Mouse (Mus musculus) liver, adult 2 months (tissue): ENCODE measurements around the gene Sgk1. TPM values are rescaled to one million over a fixed set of nuclear protein-coding genes. Genes with fewer than 3 reads are reported as not detected.

Source experiments
- DNase-seq: peaks from one replicate; pipeline ENCODE4 v3.0.0-alpha.2; 2011; ENCODE audit warnings: low read depth, low spot score; ENCODE audit errors: extremely low read depth
- H3K27ac ChIP-seq: fragments of 200-500 bp; replicated peaks from 2 replicates; pipeline ENCODE4 v1.5.1; 2012; ENCODE audit warnings: low read depth, mild to moderate bottlenecking, control low read depth, inconsistent platforms, low read length; ENCODE audit not compliant: insufficient read depth
- H3K27me3 ChIP-seq: fragments of 200-500 bp; 2 replicates; pipeline ENCODE4 v1.6.1; 2012; ENCODE audit warnings: mild to moderate bottlenecking, moderate library complexity, low read length, inconsistent platforms; ENCODE audit not compliant: control insufficient read depth, insufficient read depth
- H3K36me3 ChIP-seq: fragments of 200-500 bp; 2 replicates; pipeline ENCODE4 v1.6.1; 2012; ENCODE audit warnings: low read length, inconsistent platforms; ENCODE audit not compliant: control insufficient read depth, insufficient read depth
- H3K4me1 ChIP-seq: fragments of 200-500 bp; 2 replicates; pipeline ENCODE4 v1.6.1; 2011; ENCODE audit warnings: low read length; ENCODE audit not compliant: control insufficient read depth, insufficient read depth
- H3K4me3 ChIP-seq: fragments of 200-500 bp; 2 replicates; pipeline ENCODE4 v1.5.1; 2011; ENCODE audit warnings: low read depth, mild to moderate bottlenecking, control low read depth, low read length, moderate library complexity; ENCODE audit not compliant: insufficient read depth
- H3K79me2 ChIP-seq: fragments of 200-500 bp; 2 replicates; pipeline ENCODE4 v1.6.1; 2012; ENCODE audit warnings: inconsistent platforms, mild to moderate bottlenecking, low read length, moderate library complexity; ENCODE audit not compliant: control insufficient read depth, insufficient read depth
- H3K9ac ChIP-seq: fragments of 200-500 bp; 2 replicates; pipeline ENCODE4 v1.6.1; 2012; ENCODE audit warnings: low read depth, mild to moderate bottlenecking, control low read depth, inconsistent platforms, low read length
- CTCF ChIP-seq: fragments of 200-500 bp; IDR thresholded peaks from 2 replicates; pipeline ENCODE4 v1.5.1; 2011; ENCODE audit warnings: low read depth, low read length, control low read depth
- POLR2A ChIP-seq: fragments of 200-500 bp; IDR thresholded peaks from 2 replicates; pipeline ENCODE4 v1.6.1; 2011; ENCODE audit warnings: low read length, control low read depth; ENCODE audit not compliant: insufficient read depth; ENCODE audit errors: extremely low read depth
- WGBS: fragments of 180-500 bp; shearing (Covaris S2); methylation state at CpG from one replicate; pipeline ENCODE4 v1.1.7; 2018; 5-methylcytosine and 5-hydroxymethylcytosine counted together
- polyA plus RNA-seq: library from polyadenylated mRNA; depleted of rRNA; stranded (reverse); fragments of >200 nt; gene quantifications from 2 replicates; pipeline ENCODE4 v1.2.3, GENCODE M21; 2012
- total RNA-seq: library from RNA; depleted of rRNA; stranded (reverse); fragments of >200 nt; gene quantifications from 2 replicates; pipeline ENCODE4 v1.2.3, GENCODE M21; 2014

Sgk1 gene
- total and polyA plus RNA-seq, 2 experiments, result 8.9 to 20.9 TPM

DNA sequence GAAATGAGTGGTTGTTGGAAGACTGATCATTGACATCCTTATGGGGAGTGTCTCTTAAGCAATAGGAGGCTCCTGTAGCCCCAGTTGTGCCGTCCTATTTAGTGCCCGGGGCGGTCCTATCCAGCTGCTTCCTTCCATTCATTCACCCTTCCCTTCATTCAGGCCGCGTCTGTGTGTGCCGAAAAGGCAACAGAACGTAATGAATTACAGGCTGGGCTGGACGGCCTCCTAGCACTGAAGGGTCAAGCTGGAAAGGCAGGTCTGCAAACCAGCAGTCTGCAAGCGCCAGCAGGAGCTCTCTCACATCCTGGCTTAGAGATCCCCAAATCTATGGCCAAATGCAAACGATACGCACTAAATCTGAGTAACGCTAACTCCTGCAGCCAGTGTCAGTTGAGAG lies 1.6 kb downstream of the Sgk1 start:
- Histone ChIP-seq H3K27me3 (peaks cover 9% of the 10 kb centered on the region), H3K36me3 (no peaks in the 10 kb centered on the region), H3K4me3 (no peak overlapping the region), H3K27ac (no peak overlapping the region), H3K4me1 (no peaks in the 10 kb centered on the region; the same call in 1 of the 2 replicates), H3K9ac (no peak overlapping the region), H3K79me2 (no peaks in the 10 kb centered on the region)
- TF ChIP-seq CTCF, result no peak
- TF ChIP-seq POLR2A, result no peak
- 24% methylated on average over 12 of the region's 12 CpGs for WGBS
- no peak for DNase-seq

DNA sequence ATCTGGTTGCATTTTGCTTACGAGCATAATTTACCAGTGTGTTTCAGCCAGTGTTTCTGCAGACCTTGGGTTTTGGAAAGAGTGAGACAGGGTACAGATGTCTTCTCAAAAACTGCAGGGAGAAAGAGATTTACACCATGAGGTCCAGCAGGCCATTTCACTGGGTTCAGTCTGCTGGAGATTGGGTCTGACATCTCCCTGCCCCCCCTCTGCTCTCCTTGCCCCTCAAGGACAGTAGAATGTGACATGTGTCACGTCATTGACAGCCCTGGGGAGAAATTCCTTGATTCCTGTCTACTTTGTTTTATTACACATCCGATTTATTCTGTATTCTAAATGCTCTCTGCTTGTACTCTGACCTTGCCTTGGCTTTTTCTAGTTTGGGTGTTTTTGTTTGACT lies 2.5 kb downstream of the Sgk1 start:
- Histone ChIP-seq H3K27me3 (peaks cover 9% of the 10 kb centered on the region), H3K4me3 (no peak overlapping the region), H3K27ac (no peak overlapping the region), H3K4me1 (no peaks in the 10 kb centered on the region; the same call in 1 of the 2 replicates), H3K79me2 (no peaks in the 10 kb centered on the region), H3K9ac (no peak overlapping the region), H3K36me3 (no peaks in the 10 kb centered on the region)
- no peak for DNase-seq
- WGBS, result 90% methylated on average over 3 of the region's 3 CpGs
- TF ChIP-seq CTCF, result no peak
- TF ChIP-seq POLR2A, result no peak

DNA sequence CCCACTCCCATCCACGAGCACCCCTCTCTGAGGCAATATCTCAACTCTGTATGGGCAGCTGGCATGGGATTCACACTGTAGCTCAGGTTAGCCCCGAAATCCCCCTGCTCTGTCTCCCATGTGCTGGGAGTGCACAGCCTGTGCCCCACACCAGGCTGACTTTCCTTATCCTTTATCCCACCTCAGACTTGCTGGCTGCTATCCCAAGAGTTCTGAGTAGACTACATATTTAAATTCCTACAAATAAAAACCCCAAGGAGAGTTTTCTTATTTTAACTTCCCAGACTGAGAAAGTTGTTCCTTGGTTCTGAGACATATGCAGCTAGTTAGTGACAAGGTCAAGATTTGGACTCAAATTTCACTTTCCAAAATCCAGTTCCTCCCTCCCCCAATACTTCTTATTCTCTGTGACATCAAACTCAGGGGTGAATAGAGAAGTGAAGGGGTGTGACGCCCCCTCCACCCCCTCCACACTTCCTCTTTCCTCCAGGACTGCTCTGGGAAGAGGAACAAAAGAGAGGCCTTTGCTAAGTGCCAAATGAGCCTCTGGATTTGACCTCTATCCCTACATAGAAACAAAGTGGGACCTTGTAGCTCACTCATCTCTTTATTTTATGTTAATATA lies 7.3 kb downstream of the Sgk1 start:
- Histone ChIP-seq H3K27ac (peak overlapping the region; percentile 6), H3K36me3 (no peaks in the 10 kb centered on the region), H3K4me3 (no peak overlapping the region), H3K27me3 (no peaks in the 10 kb centered on the region), H3K4me1 (no peaks in the 10 kb centered on the region), H3K79me2 (no peaks in the 10 kb centered on the region), H3K9ac (no peak overlapping the region)
- peak; percentile 45 for DNase-seq
- WGBS, result 81% methylated on average over 3 of the region's 3 CpGs
- TF ChIP-seq CTCF (no peak), POLR2A (no peak)

DNA sequence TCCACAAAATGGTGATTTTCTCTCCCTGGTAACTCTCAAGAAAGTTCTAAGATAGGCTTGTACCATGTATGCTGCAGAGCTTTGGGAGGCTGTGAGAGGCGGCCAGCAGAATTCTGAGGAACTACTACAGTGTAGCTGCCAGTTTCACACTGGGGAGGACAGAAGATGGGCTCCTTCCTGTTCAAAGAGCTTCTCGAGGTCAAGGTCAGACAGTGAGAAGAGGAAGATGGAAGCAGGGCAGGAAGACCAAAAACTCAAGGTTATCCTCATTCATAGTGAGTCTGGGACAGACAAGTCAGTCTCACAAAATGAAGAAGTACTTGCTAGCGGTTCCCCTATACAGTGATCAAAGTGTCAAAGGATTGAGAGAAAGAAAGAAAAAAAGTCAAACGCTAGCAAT lies 8.3 kb downstream of the Sgk1 start:
- H3K27me3 ChIP-seq, result no peaks in the 10 kb centered on the region
- peak; percentile 46 for DNase-seq
- H3K4me3 ChIP-seq, result no peak overlapping the region
- WGBS, result 84% methylated on average over 4 of the region's 4 CpGs
- no peak overlapping the region for H3K9ac ChIP-seq
- no peaks in the 10 kb centered on the region for H3K4me1 ChIP-seq
- H3K27ac ChIP-seq, result no peak overlapping the region
- no peaks in the 10 kb centered on the region for H3K79me2 ChIP-seq
- TF ChIP-seq POLR2A, result no peak
- no peak for TF ChIP-seq CTCF
- no peaks in the 10 kb centered on the region for H3K36me3 ChIP-seq

DNA sequence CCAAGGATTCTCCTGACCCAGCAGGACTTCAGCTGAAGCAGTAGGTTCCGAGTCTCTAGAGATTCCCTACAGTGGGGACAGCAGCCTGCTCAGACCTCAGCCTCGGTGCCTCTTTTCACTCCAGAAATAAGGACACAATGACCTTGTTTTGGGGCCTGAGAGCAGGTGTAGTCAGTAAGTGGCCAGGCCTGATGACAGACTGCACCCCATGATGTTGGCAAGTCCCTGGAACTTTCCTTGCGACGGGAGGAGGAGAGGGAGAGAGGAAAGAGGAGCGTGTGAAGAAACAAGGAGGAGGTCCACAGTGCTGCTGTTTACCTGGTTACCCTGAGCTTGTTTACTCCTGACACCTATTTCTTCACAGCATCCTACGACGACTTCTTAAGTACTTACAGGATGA lies 9.5 kb downstream of the Sgk1 start:
- Histone ChIP-seq H3K9ac (no peak overlapping the region), H3K79me2 (no peaks in the 10 kb centered on the region), H3K27ac (no peak overlapping the region), H3K4me3 (no peak overlapping the region), H3K4me1 (no peaks in the 10 kb centered on the region), H3K36me3 (no peaks in the 10 kb centered on the region), H3K27me3 (no peaks in the 10 kb centered on the region)
- no peak for TF ChIP-seq CTCF
- WGBS, result 55% methylated on average over 7 of the region's 7 CpGs
- DNase-seq, result no peak

DNA sequence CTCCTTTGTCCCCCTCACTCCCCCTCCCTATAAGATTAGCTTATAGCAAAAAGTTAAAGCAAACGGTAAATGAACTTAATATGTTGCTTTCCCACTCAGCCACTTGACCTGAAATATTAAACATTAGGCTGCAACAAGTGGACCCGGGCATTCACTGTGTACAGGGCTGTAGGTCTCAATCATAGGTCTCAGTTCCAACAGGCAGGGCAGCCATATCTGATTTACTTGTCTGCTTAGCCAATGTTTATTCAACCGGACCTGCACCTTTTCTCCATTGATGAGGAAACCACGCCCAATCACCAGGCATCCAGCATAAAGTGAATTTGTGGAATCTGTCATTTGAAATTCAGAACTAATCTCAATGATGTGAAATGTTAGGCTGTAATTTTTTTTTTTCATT lies 10.1 kb downstream of the Sgk1 start:
- Histone ChIP-seq H3K4me3 (no peak overlapping the region), H3K79me2 (no peaks in the 10 kb centered on the region), H3K9ac (no peak overlapping the region), H3K27ac (no peak overlapping the region), H3K4me1 (no peaks in the 10 kb centered on the region), H3K36me3 (no peaks in the 10 kb centered on the region), H3K27me3 (no peaks in the 10 kb centered on the region)
- WGBS, result 50% methylated on average over 4 of the region's 4 CpGs
- no peak for DNase-seq
- TF ChIP-seq CTCF (no peak), POLR2A (no peak)
